Mouse (Mus musculus): ENCODE results near the gene Pus1. TPM values are rescaled to one million over a fixed set of nuclear protein-coding genes. Genes with fewer than 3 reads are reported as not detected.
A peak's percentile ranks its signal among the peaks of the same experiment; 100 is the strongest.

Pus1 gene
- polyA plus RNA-seq, 2 experiments, result 17.2 to 23.9 TPM

DNA sequence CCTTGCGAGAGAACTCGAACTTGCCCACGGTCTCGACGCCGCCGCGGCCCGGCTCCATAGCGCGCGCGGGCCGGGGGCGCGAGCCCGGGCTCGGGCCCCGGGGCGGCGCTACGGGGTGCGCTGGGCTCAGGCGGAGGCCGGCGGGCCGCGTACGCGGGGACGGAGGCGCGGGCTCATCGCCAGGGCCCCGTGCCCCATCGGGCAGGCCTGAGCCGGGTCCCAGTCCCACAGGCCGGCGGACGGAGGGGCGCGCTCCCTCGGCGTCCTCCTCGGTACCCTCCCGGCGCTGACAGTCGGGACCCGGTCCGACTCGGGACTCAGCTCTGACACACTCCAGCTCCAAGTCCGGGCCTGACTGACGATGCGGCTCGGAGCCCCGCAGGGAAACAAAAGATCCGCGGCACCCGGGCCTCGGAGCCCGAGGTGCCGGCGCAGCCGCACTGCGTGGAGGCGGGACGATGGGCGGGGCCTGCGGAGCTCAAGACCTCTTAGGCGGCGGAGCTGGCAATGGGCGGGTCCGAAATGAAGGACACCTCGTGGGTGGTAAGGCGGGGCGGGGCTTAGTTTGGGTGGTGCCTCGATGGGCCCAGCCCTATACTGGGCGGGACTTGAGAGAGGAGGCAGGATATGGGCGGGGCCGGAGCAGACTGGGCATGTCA, 29.3 kb upstream of the Pus1 start, which contains the start of gene Ulk1:
TSS of gene Ulk1 (minus strand) at position 431 of the 659 bp plus-strand sequence.
- peak; percentile 86 for ATAC-seq (ENCODE audit: insufficient read depth)
- Histone ChIP-seq H3K27me3 (ENCODE audit: control insufficient read depth, insufficient read depth, low read length) (no peaks in the 10 kb centered on the region), H3K4me2 (ENCODE audit: low read depth) (peak within 1 kb of the TSS; percentile 85), H3K4me1 (replicated peaks; ENCODE audit: control insufficient read depth in 2 of 2, insufficient read depth in 2 of 2, low read length in 1 of 2) (peaks cover 13 to 33% of the 10 kb centered on the region in 2 experiments), H3K9me3 (ENCODE audit: control insufficient read depth, low read length) (no peaks in the 10 kb centered on the region), H3K36me3 (replicated peaks; ENCODE audit: control insufficient read depth, insufficient read depth, low read depth) (peaks cover 10% of the 10 kb centered on the region; the same call in 1 of the 2 replicates), H3K27ac (peak within 1 kb of the TSS; percentile 76), H3K4me3 (ENCODE audit: insufficient read depth in 1 of 2, low read depth in 2 of 2, low read length in 2 of 2) (peak within 1 kb of the TSS; percentile 67 to 85), H3K9ac (replicated peaks) (peak within 1 kb of the TSS; percentile 91)
- under 1% methylated on average over 73 of the region's 80 CpGs for WGBS (ENCODE audit: insufficient replicate concordance)
- no peak for TF ChIP-seq CTCF (IDR thresholded peaks at IDR 0.05; ENCODE audit: low read depth)
- TF ChIP-seq EP300 (IDR thresholded peaks at IDR 0.05; ENCODE audit: low read depth), result no peak
- DNase-seq (ENCODE audit: low read depth in 3 of 3, low spot score in 3 of 3), result peak; percentile 99 to 100 (median 99)

DNA sequence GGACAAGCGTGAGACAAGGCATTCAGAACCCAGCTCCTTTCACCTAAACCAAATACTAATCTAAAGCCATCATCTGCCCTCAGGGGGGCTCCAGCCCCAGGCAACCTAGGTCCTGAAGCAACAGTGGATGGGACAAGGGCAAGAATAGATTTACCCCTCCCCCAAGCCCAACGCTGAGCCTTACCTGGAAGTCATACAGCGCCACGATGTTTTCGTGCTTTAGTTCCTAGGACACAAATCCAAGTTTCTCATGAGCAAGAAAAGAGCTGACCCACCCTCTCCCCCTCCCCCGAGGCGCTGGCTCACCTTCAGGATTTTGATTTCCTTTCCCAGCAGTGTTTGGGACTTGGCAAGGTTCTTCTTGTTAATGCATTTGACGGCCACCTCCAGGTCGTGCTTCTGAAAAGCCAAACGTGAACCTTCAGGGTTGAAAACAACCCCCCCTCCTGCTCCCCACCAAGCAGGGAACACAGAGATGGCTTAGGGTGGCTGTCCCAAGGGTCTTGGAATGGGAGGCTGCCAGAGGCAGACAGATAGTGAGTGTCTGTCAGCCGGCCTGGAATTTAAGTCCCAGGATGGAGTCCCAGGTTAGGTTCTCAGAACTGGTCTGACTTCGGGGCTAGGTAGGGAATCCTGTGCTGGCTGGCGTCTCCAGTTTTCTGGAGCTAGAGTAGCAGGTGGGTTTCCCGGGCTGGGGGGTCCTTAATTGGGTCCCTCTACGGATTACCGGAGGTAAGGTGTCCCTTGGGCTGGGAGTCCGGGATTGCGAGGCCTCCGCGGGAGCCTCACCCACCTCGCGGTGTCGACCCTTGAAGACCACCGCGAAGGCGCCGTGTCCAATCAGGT, 28.6 kb upstream of the Pus1 start:
- WGBS (ENCODE audit: insufficient replicate concordance), result under 1% methylated on average over 27 of the region's 27 CpGs
- H3K9ac ChIP-seq (replicated peaks), result peak overlapping the region; percentile 91
- H3K27me3 ChIP-seq (ENCODE audit: control insufficient read depth, insufficient read depth, low read length), result no peaks in the 10 kb centered on the region
- H3K27ac ChIP-seq, result peak overlapping the region; percentile 76
- peak overlapping the region; percentile 85 for H3K4me2 ChIP-seq (ENCODE audit: low read depth)
- no peaks in the 10 kb centered on the region for H3K9me3 ChIP-seq (ENCODE audit: control insufficient read depth, low read length)
- peaks cover 12% of the 10 kb centered on the region; the same call in 1 of the 2 replicates for H3K36me3 ChIP-seq (replicated peaks; ENCODE audit: control insufficient read depth, insufficient read depth, low read depth)
- peaks cover 21 to 38% of the 10 kb centered on the region in 2 experiments for H3K4me1 ChIP-seq (replicated peaks; ENCODE audit: control insufficient read depth in 2 of 2, insufficient read depth in 2 of 2, low read length in 1 of 2)
- ATAC-seq (ENCODE audit: insufficient read depth), result no peak
- DNase-seq (ENCODE audit: low read depth in 3 of 3, low spot score in 3 of 3), result no peak
- TF ChIP-seq CTCF (IDR thresholded peaks at IDR 0.05; ENCODE audit: low read depth), result no peak
- TF ChIP-seq EP300 (IDR thresholded peaks at IDR 0.05; ENCODE audit: low read depth), result no peak
- H3K4me3 ChIP-seq (ENCODE audit: insufficient read depth in 1 of 2, low read depth in 2 of 2, low read length in 2 of 2), result peak overlapping the region; percentile 67 to 85

- H3K9me3 ChIP-seq (ENCODE audit: control insufficient read depth, low read length), result no peaks in the 10 kb centered on the region
- peak overlapping the region; percentile 85 for H3K4me2 ChIP-seq (ENCODE audit: low read depth)
- TF ChIP-seq EP300 (IDR thresholded peaks at IDR 0.05; ENCODE audit: low read depth), result peak; percentile 28
- no peak for TF ChIP-seq CTCF (IDR thresholded peaks at IDR 0.05; ENCODE audit: low read depth)
- H3K27ac ChIP-seq, result peak overlapping the region; percentile 76
- H3K9ac ChIP-seq (replicated peaks), result peak overlapping the region; percentile 91
- DNase-seq (ENCODE audit: low read depth in 3 of 3, low spot score in 3 of 3), result peak; percentile 75 to 79 (median 76)
- no peaks in the 10 kb centered on the region for H3K27me3 ChIP-seq (ENCODE audit: control insufficient read depth, insufficient read depth, low read length)
- peaks cover 12% of the 10 kb centered on the region; the same call in 1 of the 2 replicates for H3K36me3 ChIP-seq (replicated peaks; ENCODE audit: control insufficient read depth, insufficient read depth, low read depth)
- H3K4me3 ChIP-seq (ENCODE audit: insufficient read depth in 1 of 2, low read depth in 2 of 2, low read length in 2 of 2), result peak overlapping the region; percentile 67 to 85
- peaks cover 23 to 41% of the 10 kb centered on the region in 2 experiments for H3K4me1 ChIP-seq (replicated peaks; ENCODE audit: control insufficient read depth in 2 of 2, insufficient read depth in 2 of 2, low read length in 1 of 2)
- ATAC-seq (ENCODE audit: insufficient read depth), result peak; percentile 73
- under 1% methylated on average over 14 of the region's 14 CpGs for WGBS (ENCODE audit: insufficient replicate concordance)
These were observed 27.7 kb upstream of the Pus1 start for GRCm38 (mm10) chr5:110808061-110808631.

- TF ChIP-seq EP300 (IDR thresholded peaks at IDR 0.05; ENCODE audit: low read depth) (no peak), CTCF (IDR thresholded peaks at IDR 0.05; ENCODE audit: low read depth) (no peak)
- 77% methylated on average over 4 of the region's 4 CpGs for WGBS (ENCODE audit: insufficient replicate concordance)
- H3K4me1 ChIP-seq (replicated peaks; ENCODE audit: control insufficient read depth in 2 of 2, insufficient read depth in 2 of 2, low read length in 1 of 2), result peaks cover 23 to 43% of the 10 kb centered on the region in 2 experiments
- H3K27me3 ChIP-seq (ENCODE audit: control insufficient read depth, insufficient read depth, low read length), result no peaks in the 10 kb centered on the region
- peaks cover 12% of the 10 kb centered on the region; the same call in 1 of the 2 replicates for H3K36me3 ChIP-seq (replicated peaks; ENCODE audit: control insufficient read depth, insufficient read depth, low read depth)
- DNase-seq (ENCODE audit: low read depth in 3 of 3, low spot score in 3 of 3), result no peak
- peak overlapping the region; percentile 85 for H3K4me2 ChIP-seq (ENCODE audit: low read depth)
- H3K4me3 ChIP-seq (ENCODE audit: insufficient read depth in 1 of 2, low read depth in 2 of 2, low read length in 2 of 2), result peak overlapping the region; percentile 67 to 85
- no peak for ATAC-seq (ENCODE audit: insufficient read depth)
- peak overlapping the region; percentile 91 for H3K9ac ChIP-seq (replicated peaks)
- H3K27ac ChIP-seq, result peak overlapping the region; percentile 76
- no peaks in the 10 kb centered on the region for H3K9me3 ChIP-seq (ENCODE audit: control insufficient read depth, low read length)
These were observed 27.0 kb upstream of the Pus1 start for GRCm38 (mm10) chr5:110807453-110807852.

Measured in liver, embryonic 14.5 days (tissue).